Mouse (Mus musculus): Measurements from ENCODE around the gene Dzank1.

DNA sequence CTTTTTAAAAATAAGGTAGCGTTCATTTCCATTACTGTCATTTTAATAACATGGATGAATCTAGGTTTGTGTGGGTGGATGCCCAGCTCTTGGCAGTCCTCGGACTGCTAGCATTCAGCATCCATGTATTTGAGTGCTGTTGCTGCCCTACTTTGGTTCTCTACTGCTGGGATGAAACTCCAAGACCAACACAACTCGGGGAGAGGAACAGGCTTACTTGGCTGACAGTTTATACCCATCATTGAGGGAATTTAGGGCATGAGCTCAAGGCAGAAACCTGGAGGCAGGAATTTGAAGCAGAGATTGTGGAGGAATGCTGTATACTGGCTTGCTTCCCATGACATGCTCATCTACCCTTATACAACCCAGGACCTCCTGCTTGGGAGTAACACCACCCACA lies 12.6 kb downstream of the Dzank1 start:
- TF ChIP-seq EP300 (IDR thresholded peaks at IDR 0.05; ENCODE audit: low read depth) (no peak), CTCF (IDR thresholded peaks at IDR 0.05; ENCODE audit: low read depth) (no peak)
